Mouse (Mus musculus) right cerebral cortex, postnatal 25 days (tissue): ENCODE data around the gene Smim23.

Experiments
- DNase-seq: peaks from one replicate; pipeline ENCODE4 v3.0.0; 2022

The Smim23 gene

GRCm38 (mm10) chr11:32824505-32824904 lies at the start of gene Smim23:
TSS of gene Smim23 (minus strand) at chr11:32824605.
- DNase-seq = no peak

GRCm38 (mm10) chr11:32868619-32869383 lies 44.4 kb upstream of the Smim23 start:
- no peak for DNase-seq

GRCm38 (mm10) chr11:32864615-32865014 lies 40.2 kb upstream of the Smim23 start:
- DNase-seq = no peak

GRCm38 (mm10) chr11:32857418-32857879 lies 33.0 kb upstream of the Smim23 start:
- no peak for DNase-seq

- no peak for DNase-seq
These were observed 22.3 kb upstream of the Smim23 start for GRCm38 (mm10) chr11:32846682-32847222.

- DNase-seq = no peak
These were observed 16.8 kb upstream of the Smim23 start for GRCm38 (mm10) chr11:32841169-32841568.

GRCm38 (mm10) chr11:32840256-32840655 lies 15.9 kb upstream of the Smim23 start:
- no peak for DNase-seq

GRCm38 (mm10) chr11:32835022-32835421 lies 10.6 kb upstream of the Smim23 start:
- no peak for DNase-seq

- no peak for DNase-seq
These were observed 10.0 kb upstream of the Smim23 start for GRCm38 (mm10) chr11:32834367-32834918.

GRCm38 (mm10) chr11:32817566-32817965 lies 6.8 kb downstream of the Smim23 start:
- no peak for DNase-seq

GRCm38 (mm10) chr11:32814286-32814685 lies 10.1 kb downstream of the Smim23 start:
- DNase-seq = no peak

GRCm38 (mm10) chr11:32809091-32809490 lies 15.3 kb downstream of the Smim23 start:
- no peak for DNase-seq

GRCm38 (mm10) chr11:32805958-32806357 lies 18.4 kb downstream of the Smim23 start:
- no peak for DNase-seq

GRCm38 (mm10) chr11:32803658-32804057 lies 20.7 kb downstream of the Smim23 start:
- no peak for DNase-seq

GRCm38 (mm10) chr11:32801715-32802114 lies 22.7 kb downstream of the Smim23 start:
- no peak for DNase-seq

- no peak for DNase-seq
These were observed 23.5 kb downstream of the Smim23 start for GRCm38 (mm10) chr11:32800929-32801375.

- DNase-seq = no peak
These were observed 26.0 kb downstream of the Smim23 start for GRCm38 (mm10) chr11:32798445-32798844.

GRCm38 (mm10) chr11:32794759-32795445 lies 29.5 kb downstream of the Smim23 start:
- DNase-seq = no peak

GRCm38 (mm10) chr11:32786201-32786600 lies 38.2 kb downstream of the Smim23 start:
- no peak for DNase-seq

- no peak for DNase-seq
These were observed 38.7 kb downstream of the Smim23 start for GRCm38 (mm10) chr11:32785591-32786147.

- DNase-seq = no peak
These were observed 41.7 kb downstream of the Smim23 start for GRCm38 (mm10) chr11:32782724-32783123.

- peak; percentile 11 for DNase-seq
These were observed 42.6 kb downstream of the Smim23 start for GRCm38 (mm10) chr11:32781633-32782404.
